Mouse (Mus musculus) heart, adult 2 months (tissue): Measurements from ENCODE around the gene Ube2v1.

Experiments
- CTCF ChIP-seq: fragments of 200-600 bp; IDR thresholded peaks from 2 replicates; pipeline ENCODE4 v1.8.1; 2022; ENCODE audit warnings: antibody characterized with exemption, mild to moderate bottlenecking, moderate library complexity
- EP300 ChIP-seq: fragments of 200-500 bp; IDR thresholded peaks from 2 replicates; pipeline ENCODE4 v1.6.1; 2011; ENCODE audit warnings: low read depth, low read length, control low read depth; ENCODE audit not compliant: insufficient read depth
- POLR2A ChIP-seq: fragments of 200-500 bp; IDR thresholded peaks from 2 replicates; pipeline ENCODE4 v1.6.1; 2011; ENCODE audit warnings: mild to moderate bottlenecking, low read depth, low read length, control low read depth; ENCODE audit not compliant: insufficient read depth

- TF ChIP-seq CTCF (no peak), POLR2A (no peak), EP300 (no peak)
Measured at GRCm38 (mm10) chr2:167568112-167568511, 63.8 kb downstream of the Ube2v1 start.
